28 mouse cellular contexts compared by ENCODE assay signal in genomic region chr15:6072920-6073319, GRCm38 (mm10).
"Had no signal": no experiment of that assay in that cellular context is flagged by ENCODE, and none has a peak within 500 bp of the region (broad histone marks: within the 10 kb centered on the region; RNA-seq: fewer than 3 reads in every experiment).

No protein-coding gene starts in this region.

- H3K4me2 ChIP-seq: embryonic facial prominence, embryonic 12.5 days; embryonic facial prominence, embryonic 13.5 days; embryonic facial prominence, embryonic 15.5 days; forebrain, embryonic 12.5 days; forebrain, embryonic 13.5 days; forebrain, embryonic 15.5 days had no signal

- H3K27ac ChIP-seq: embryonic facial prominence, embryonic 10.5 days; embryonic facial prominence, embryonic 12.5 days; embryonic facial prominence, embryonic 13.5 days; embryonic facial prominence, embryonic 15.5 days; forebrain, embryonic 10.5 days; forebrain, embryonic 12.5 days; forebrain, embryonic 13.5 days; forebrain, embryonic 15.5 days; gastrocnemius, adult 2 months had no signal

- H3K4me1 ChIP-seq: embryonic facial prominence, embryonic 10.5 days; embryonic facial prominence, embryonic 12.5 days; embryonic facial prominence, embryonic 13.5 days; embryonic facial prominence, embryonic 15.5 days; forebrain, embryonic 10.5 days; forebrain, embryonic 12.5 days; forebrain, embryonic 13.5 days; forebrain, embryonic 15.5 days had no signal

- H3K9me3 ChIP-seq: embryonic facial prominence, embryonic 10.5 days; embryonic facial prominence, embryonic 12.5 days; embryonic facial prominence, embryonic 13.5 days; embryonic facial prominence, embryonic 15.5 days; forebrain, embryonic 10.5 days; forebrain, embryonic 12.5 days; forebrain, embryonic 13.5 days; forebrain, embryonic 15.5 days had no signal

- H3K9ac ChIP-seq: embryonic facial prominence, embryonic 12.5 days; embryonic facial prominence, embryonic 13.5 days; embryonic facial prominence, embryonic 15.5 days; forebrain, embryonic 12.5 days; forebrain, embryonic 13.5 days; forebrain, embryonic 15.5 days; forebrain, postnatal 0 days had no signal

- DNase-seq: cerebellum, adult 2 months; cerebellum, adult 8-10 months; cerebellum, adult 9-10 months; cerebellum, adult 9-11 months; cerebellum, postnatal 10 days; cerebellum, postnatal 14 days; cerebellum, postnatal 25 days; cerebellum, postnatal 36 days; embryo, embryonic 11 days; forebrain, postnatal 0 days; gastrocnemius, adult 2 months; gastrocnemius, postnatal 10 days; gastrocnemius, postnatal 14 days; gastrocnemius, postnatal 25 days; gastrocnemius, postnatal 36 days; heart, adult 11 months; heart, adult 18-20 months had no signal

- H3K36me3 ChIP-seq: embryonic facial prominence, embryonic 10.5 days; embryonic facial prominence, embryonic 12.5 days; embryonic facial prominence, embryonic 13.5 days; embryonic facial prominence, embryonic 15.5 days; forebrain, embryonic 10.5 days; forebrain, embryonic 12.5 days; forebrain, embryonic 15.5 days had no signal

- H3K27me3 ChIP-seq: embryonic facial prominence, embryonic 12.5 days; embryonic facial prominence, embryonic 13.5 days; embryonic facial prominence, embryonic 15.5 days; forebrain, embryonic 12.5 days; forebrain, embryonic 13.5 days; forebrain, embryonic 15.5 days had no signal

- ATAC-seq: forebrain, embryonic 13.5 days; forebrain, embryonic 14.5 days; forebrain, embryonic 15.5 days; forebrain, embryonic 16.5 days; forebrain, postnatal 0 days had no signal

- H3K4me3 ChIP-seq: embryonic facial prominence, embryonic 10.5 days; embryonic facial prominence, embryonic 12.5 days; embryonic facial prominence, embryonic 13.5 days; embryonic facial prominence, embryonic 15.5 days; erythroblast, embryonic 14.5 days; forebrain, embryonic 10.5 days; forebrain, embryonic 12.5 days; forebrain, embryonic 13.5 days; forebrain, embryonic 15.5 days; gastrocnemius, adult 2 months had no signal
